Mouse (Mus musculus): ENCODE data around the gene Acot7. TPM values are rescaled to one million over a fixed set of nuclear protein-coding genes. Genes with fewer than 3 reads are reported as not detected.

Acot7 gene
- polyA plus RNA-seq, 1 experiment from 2014 or later = 64.4 TPM

GRCm38 (mm10) chr4:152266236-152266895, 88.4 kb downstream of the Acot7 start:
- DNase-seq (ENCODE audit: extremely low spot score, low spot score) = no peak
- 69% methylated on average over 10 of the region's 10 CpGs for WGBS
- Histone ChIP-seq H3K4me3 (no peak overlapping the region), H3K27me3 (ENCODE audit: poor library complexity, severe bottlenecking) (peaks cover 3% of the 10 kb centered on the region; the same call in 1 of the 2 replicates), H3K4me1 (peaks cover 50% of the 10 kb centered on the region), H3K36me3 (replicated peaks) (peaks cover 24% of the 10 kb centered on the region), H3K27ac (no peak overlapping the region), H3K9me3 (no peaks in the 10 kb centered on the region)

DNA sequence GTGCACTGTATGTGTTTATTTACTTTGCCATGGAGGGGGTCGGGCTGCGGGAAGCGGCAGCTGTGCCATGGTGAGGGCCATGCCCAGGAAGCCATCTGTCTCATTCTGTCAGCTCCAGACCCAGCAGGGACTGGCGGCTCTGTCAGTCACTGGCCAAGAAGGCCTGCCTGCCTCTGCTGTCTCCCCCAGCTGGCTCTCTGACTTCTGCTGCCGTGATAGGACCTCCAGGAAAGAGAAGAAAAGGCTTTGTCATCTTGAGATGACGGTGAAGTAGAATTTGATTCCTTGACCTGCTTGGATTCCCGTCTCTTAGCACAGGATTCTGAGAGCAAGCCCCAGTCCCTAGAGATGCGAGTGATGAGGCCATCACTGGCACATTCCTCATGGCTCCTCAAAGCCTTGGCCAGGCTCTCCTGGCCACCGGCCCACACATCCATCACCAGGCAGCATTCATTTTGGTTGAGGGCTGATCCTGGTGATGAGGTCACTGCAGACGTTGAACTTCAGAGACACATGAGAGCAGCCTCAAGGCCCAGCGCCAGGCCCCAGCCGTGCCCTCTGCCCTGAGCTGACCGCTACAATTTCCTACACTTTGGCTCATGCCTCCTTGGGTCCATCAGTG, 89.9 kb downstream of the Acot7 start:
- no peak for DNase-seq (ENCODE audit: extremely low spot score, low spot score)
- Histone ChIP-seq H3K4me1 (peaks cover 50% of the 10 kb centered on the region), H3K9me3 (no peaks in the 10 kb centered on the region), H3K4me3 (no peak overlapping the region), H3K27me3 (ENCODE audit: poor library complexity, severe bottlenecking) (peaks cover 17% of the 10 kb centered on the region), H3K27ac (no peak overlapping the region), H3K36me3 (replicated peaks) (peaks cover 18% of the 10 kb centered on the region)
- WGBS = 91% methylated on average over 13 of the region's 13 CpGs

DNA sequence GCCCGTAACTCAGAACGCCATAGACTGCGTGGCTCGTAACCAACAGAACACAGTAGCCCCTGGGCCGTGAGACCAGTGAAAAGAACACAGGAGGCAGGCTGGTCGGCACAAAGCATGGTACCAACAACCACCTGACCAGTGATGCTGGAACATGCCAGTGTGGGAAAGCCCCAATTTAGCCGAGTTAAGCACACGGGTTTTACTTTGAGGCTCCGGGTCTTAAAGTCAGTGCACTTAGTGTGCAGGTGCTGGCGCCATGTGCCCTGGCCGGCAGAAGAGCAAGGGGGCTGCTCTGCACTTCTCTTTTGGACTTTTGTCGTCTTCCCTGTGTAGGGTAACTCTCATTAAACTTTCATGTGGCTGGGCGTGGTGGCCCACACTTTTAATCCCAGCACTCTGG, 92.0 kb downstream of the Acot7 start:
- DNase-seq (ENCODE audit: extremely low spot score, low spot score) = no peak
- Histone ChIP-seq H3K27me3 (ENCODE audit: poor library complexity, severe bottlenecking) (peaks cover 38% of the 10 kb centered on the region), H3K9me3 (no peaks in the 10 kb centered on the region), H3K4me3 (no peak overlapping the region), H3K36me3 (replicated peaks) (peaks cover 15% of the 10 kb centered on the region), H3K4me1 (peaks cover 50% of the 10 kb centered on the region), H3K27ac (no peak overlapping the region)
- 90% methylated on average over 13 of the region's 13 CpGs for WGBS

DNA sequence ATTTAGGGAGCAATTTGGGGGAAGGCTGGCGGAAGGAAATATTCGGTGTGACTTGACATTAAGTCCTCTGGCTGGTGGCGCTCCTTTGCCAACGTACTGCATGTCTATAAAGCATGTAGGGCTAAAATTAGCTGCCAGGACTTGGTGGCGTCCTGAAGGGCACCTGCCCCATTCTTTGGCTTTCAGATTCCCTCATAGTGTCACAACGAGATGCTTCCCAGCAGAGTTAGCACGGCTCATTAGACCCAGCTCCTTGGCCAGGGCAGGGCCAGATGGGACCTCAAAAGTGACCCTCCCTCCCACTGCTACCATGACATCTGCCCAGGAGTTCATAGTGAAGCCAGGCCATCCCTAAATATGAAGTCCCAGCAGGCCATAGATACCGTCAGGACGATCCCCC, 92.7 kb downstream of the Acot7 start:
- Histone ChIP-seq H3K9me3 (no peaks in the 10 kb centered on the region), H3K27me3 (ENCODE audit: poor library complexity, severe bottlenecking) (peaks cover 44% of the 10 kb centered on the region), H3K4me3 (no peak overlapping the region), H3K4me1 (peaks cover 53% of the 10 kb centered on the region), H3K36me3 (replicated peaks) (peaks cover 11% of the 10 kb centered on the region), H3K27ac (no peak overlapping the region)
- WGBS = 84% methylated on average over 9 of the region's 9 CpGs
- DNase-seq (ENCODE audit: extremely low spot score, low spot score) = no peak

GRCm38 (mm10) chr4:152271334-152271733, 93.4 kb downstream of the Acot7 start:
- Histone ChIP-seq H3K9me3 (no peaks in the 10 kb centered on the region), H3K4me3 (no peak overlapping the region), H3K27me3 (ENCODE audit: poor library complexity, severe bottlenecking) (peaks cover 52% of the 10 kb centered on the region), H3K4me1 (peaks cover 47% of the 10 kb centered on the region), H3K27ac (no peak overlapping the region), H3K36me3 (replicated peaks) (peaks cover 11% of the 10 kb centered on the region)
- 90% methylated on average over 11 of the region's 11 CpGs for WGBS
- no peak for DNase-seq (ENCODE audit: extremely low spot score, low spot score)

- no peak for DNase-seq (ENCODE audit: extremely low spot score, low spot score)
- Histone ChIP-seq H3K4me1 (peaks cover 52% of the 10 kb centered on the region), H3K27me3 (ENCODE audit: poor library complexity, severe bottlenecking) (peaks cover 58% of the 10 kb centered on the region), H3K36me3 (replicated peaks) (peaks cover 11% of the 10 kb centered on the region), H3K4me3 (no peak overlapping the region), H3K27ac (peak overlapping the region; percentile 13; the same call in 1 of the 2 replicates), H3K9me3 (no peaks in the 10 kb centered on the region)
- 74% methylated on average over 7 of the region's 7 CpGs for WGBS
Observed at GRCm38 (mm10) chr4:152272006-152272405, 94.1 kb downstream of the Acot7 start.

DNA sequence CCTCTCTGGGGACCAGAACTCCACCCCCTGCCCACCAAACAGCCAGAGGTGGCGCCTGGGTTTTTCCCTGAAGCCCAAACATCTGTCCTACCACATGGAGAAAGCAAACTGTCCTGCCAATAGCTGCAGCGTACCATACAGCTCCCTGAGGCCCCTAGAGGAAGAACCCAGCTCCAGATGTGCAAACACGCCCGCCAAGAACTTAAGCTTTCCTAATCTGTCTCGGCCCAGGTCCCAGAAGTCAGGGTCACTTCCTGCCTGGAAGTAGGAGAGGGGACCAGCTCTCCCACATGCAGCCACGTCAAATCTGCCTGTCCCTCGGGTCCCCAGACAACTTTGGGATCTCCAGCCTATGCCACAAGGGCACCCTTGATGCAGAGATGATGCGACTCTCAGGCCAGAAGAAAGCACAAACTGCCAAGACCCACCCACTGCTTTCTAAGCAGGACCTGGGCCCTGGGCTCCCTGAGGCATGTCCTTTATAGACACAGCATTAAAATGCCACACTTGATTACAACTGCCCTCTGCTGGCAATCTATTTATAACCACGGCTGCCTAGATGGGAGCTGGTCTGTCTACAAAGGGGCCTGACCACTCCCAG, 94.6 kb downstream of the Acot7 start:
- Histone ChIP-seq H3K4me1 (peaks cover 52% of the 10 kb centered on the region), H3K27ac (no peak overlapping the region), H3K9me3 (no peaks in the 10 kb centered on the region), H3K4me3 (no peak overlapping the region), H3K27me3 (ENCODE audit: poor library complexity, severe bottlenecking) (peaks cover 64% of the 10 kb centered on the region), H3K36me3 (replicated peaks) (peaks cover 9% of the 10 kb centered on the region)
- WGBS = 38% methylated on average over 9 of the region's 9 CpGs
- no peak for DNase-seq (ENCODE audit: extremely low spot score, low spot score)

- Histone ChIP-seq H3K4me1 (peaks cover 52% of the 10 kb centered on the region), H3K36me3 (replicated peaks) (peaks cover 2% of the 10 kb centered on the region), H3K9me3 (no peaks in the 10 kb centered on the region), H3K4me3 (peak overlapping the region; percentile 73; the same call in 1 of the 2 replicates), H3K27me3 (ENCODE audit: poor library complexity, severe bottlenecking) (peaks cover 63% of the 10 kb centered on the region), H3K27ac (peak overlapping the region; percentile 84; the same call in 1 of the 2 replicates)
- 27% methylated on average over 3 of the region's 3 CpGs for WGBS
- DNase-seq (ENCODE audit: extremely low spot score, low spot score) = no peak
Observed at GRCm38 (mm10) chr4:152273191-152273590, 95.3 kb downstream of the Acot7 start.

GRCm38 (mm10) chr4:152273621-152274236, 95.8 kb downstream of the Acot7 start, which contains the start of gene Gpr153:
Gene Gpr153 (plus strand): TSS chr4:152274232.
- Histone ChIP-seq H3K4me1 (peaks cover 52% of the 10 kb centered on the region), H3K27ac (peak within 1 kb of the TSS; percentile 84), H3K36me3 (replicated peaks) (no peaks in the 10 kb centered on the region), H3K4me3 (peak within 1 kb of the TSS; percentile 73), H3K9me3 (no peaks in the 10 kb centered on the region), H3K27me3 (ENCODE audit: poor library complexity, severe bottlenecking) (peaks cover 61% of the 10 kb centered on the region)
- WGBS = 1% methylated on average over 45 of the region's 48 CpGs
- DNase-seq (ENCODE audit: extremely low spot score, low spot score) = peak; percentile 64

DNA sequence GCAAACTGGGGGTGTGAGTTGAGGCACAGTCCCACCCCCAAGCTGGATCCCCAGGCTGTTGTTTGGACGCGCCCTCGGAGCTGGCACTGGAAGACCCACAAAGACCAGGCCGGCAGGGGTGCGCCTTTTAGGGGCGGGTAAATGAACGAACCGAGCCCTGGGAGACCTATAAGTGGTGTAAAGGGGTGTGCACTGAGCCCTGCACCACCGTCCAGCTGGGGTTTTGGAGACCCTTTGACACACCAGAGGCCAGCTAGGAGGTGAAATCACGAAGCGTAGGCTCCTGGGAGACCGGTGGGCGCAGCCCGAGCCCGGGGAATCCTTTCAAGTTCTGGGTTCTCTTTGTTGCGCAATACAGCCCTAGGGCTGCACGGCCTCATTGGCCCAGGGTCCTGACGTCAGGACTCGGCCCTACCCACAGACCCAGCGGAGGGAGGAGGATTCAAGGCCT, 96.8 kb downstream of the Acot7 start:
- H3K9me3 ChIP-seq = no peaks in the 10 kb centered on the region
- DNase-seq (ENCODE audit: extremely low spot score, low spot score) = peak; percentile 53
- under 1% methylated on average over 20 of the region's 20 CpGs for WGBS
- peaks cover 52% of the 10 kb centered on the region for H3K4me1 ChIP-seq
- peak overlapping the region; percentile 73 for H3K4me3 ChIP-seq
- H3K27ac ChIP-seq = peak overlapping the region; percentile 84
- peaks cover 71% of the 10 kb centered on the region for H3K27me3 ChIP-seq (ENCODE audit: poor library complexity, severe bottlenecking)
- H3K36me3 ChIP-seq (replicated peaks) = no peaks in the 10 kb centered on the region

GRCm38 (mm10) chr4:152276389-152277347, 98.7 kb downstream of the Acot7 start:
- Histone ChIP-seq H3K4me3 (no peak overlapping the region), H3K9me3 (no peaks in the 10 kb centered on the region), H3K27ac (no peak overlapping the region), H3K4me1 (peaks cover 48% of the 10 kb centered on the region), H3K36me3 (replicated peaks) (peaks cover 2% of the 10 kb centered on the region; the same call in 1 of the 2 replicates), H3K27me3 (ENCODE audit: poor library complexity, severe bottlenecking) (peaks cover 89% of the 10 kb centered on the region)
- WGBS = 50% methylated on average over 10 of the region's 10 CpGs
- DNase-seq (ENCODE audit: extremely low spot score, low spot score) = peak; percentile 62

GRCm38 (mm10) chr4:152277916-152278315, 100.0 kb downstream of the Acot7 start:
- peaks cover 89% of the 10 kb centered on the region for H3K27me3 ChIP-seq (ENCODE audit: poor library complexity, severe bottlenecking)
- peaks cover 2% of the 10 kb centered on the region; the same call in 1 of the 2 replicates for H3K36me3 ChIP-seq (replicated peaks)
- no peak for DNase-seq (ENCODE audit: extremely low spot score, low spot score)
- peaks cover 38% of the 10 kb centered on the region for H3K4me1 ChIP-seq
- no peak overlapping the region for H3K27ac ChIP-seq
- WGBS = 75% methylated on average over 2 of the region's 2 CpGs
- H3K4me3 ChIP-seq = no peak overlapping the region
- no peaks in the 10 kb centered on the region for H3K9me3 ChIP-seq

Measured in forebrain, embryonic 10.5 days (tissue).